Mouse (Mus musculus) ES-Bruce4 (cell line): Measurements from ENCODE around the gene Nae1.

ENCODE experiments used
- CTCF ChIP-seq: IDR thresholded peaks from one replicate; pipeline ENCODE4 v1.8.1; 2011; ENCODE audit warnings: low read depth, low read length
- EP300 ChIP-seq: IDR thresholded peaks from 2 replicates; pipeline ENCODE4 v1.6.1; 2011; ENCODE audit warnings: low read depth, low read length; ENCODE audit not compliant: insufficient read depth

DNA sequence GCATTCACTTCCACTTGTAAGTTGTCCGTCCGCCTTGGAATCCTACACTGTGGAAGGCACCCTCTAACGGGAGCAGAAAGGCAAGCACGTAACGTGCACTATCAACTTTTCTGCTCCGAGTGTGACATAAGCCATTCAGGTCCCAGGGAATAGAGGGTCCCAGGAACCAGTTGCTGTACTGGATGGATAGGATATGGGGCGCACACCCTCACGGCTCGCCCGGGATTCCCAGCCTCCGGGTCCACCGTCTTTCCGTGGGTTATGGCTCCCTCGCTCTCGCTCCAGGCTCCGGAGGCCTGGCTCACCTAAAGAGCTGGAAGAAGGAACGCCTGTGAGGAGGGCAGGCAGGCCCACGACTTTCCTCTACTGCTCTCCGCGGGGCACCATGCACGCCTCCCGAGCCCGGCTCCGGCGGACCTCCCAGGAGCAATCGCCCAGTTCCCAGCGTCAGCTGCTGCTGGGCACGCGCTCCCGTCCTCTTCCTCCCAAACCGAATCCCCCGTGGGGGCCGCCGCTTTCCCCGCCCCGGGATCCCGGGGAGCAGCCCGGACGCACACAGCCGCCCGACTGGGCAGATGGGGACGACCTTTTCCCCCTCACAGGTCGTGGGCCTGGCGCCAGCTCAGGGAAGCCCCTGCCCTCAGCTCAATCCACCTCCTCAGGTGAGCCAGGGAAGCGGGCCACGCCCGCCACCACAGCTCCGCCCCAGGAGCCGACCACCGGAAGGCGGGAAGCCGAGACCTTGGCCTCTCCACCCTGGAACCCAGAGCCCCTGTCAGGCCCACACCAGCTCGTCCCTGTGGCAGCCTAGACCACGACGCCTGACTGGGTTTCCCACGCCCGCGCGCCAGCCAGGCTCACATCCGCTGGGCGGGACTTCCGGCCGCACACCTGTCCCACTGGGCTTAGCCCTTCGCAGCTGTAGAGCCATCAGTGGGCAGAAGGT is 25.1 kb downstream of the Nae1 start, which contains the start of gene Terb1:
- no peak for TF ChIP-seq CTCF
- TF ChIP-seq EP300, result no peak
